Mouse (Mus musculus) right cerebral cortex, postnatal 14 days (tissue): ENCODE results near the gene Gm20388.

Source experiments
- DNase-seq: peaks from one replicate; pipeline ENCODE4 v3.0.0; 2022

Gm20388 gene

DNA sequence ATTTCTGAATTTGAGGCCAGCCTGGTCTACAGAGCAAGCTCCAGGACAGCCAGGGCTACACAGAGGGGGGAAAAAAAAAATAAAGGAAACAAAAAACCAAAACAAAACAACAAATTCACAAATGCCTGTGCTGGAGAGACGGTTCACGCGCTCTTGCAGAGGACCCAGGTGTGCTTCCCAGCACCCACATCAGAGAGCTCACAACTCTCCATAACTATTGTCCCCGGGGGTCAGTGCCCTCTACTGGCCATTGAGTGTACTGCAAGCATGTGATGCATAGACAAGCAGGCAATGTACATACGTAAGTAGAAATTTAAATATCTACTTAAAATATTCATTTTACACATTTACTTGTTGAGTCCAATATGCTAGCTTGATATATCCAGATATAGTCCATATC lies 683.9 kb downstream of the Gm20388 start:
- DNase-seq = no peak

DNA sequence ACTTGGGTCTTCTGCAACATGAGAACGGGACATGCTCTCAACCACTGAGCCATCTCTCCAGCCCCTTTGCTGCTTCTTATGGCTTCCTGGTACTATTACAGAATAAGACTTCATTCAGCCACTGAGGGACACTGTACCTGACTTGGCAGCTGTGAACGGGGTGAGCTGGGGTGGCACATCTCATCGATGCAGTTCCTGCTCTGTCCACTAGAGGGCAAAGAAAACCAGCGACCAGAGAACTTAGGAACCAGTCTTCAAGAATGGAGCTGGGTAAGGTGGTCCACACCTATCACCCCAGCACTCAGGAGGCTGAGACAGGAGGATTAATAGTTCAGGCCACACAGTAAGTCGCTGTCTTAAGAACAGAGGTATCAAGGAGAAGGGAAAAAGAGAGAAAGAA lies 685.3 kb downstream of the Gm20388 start:
- DNase-seq = peak; percentile 52

DNA sequence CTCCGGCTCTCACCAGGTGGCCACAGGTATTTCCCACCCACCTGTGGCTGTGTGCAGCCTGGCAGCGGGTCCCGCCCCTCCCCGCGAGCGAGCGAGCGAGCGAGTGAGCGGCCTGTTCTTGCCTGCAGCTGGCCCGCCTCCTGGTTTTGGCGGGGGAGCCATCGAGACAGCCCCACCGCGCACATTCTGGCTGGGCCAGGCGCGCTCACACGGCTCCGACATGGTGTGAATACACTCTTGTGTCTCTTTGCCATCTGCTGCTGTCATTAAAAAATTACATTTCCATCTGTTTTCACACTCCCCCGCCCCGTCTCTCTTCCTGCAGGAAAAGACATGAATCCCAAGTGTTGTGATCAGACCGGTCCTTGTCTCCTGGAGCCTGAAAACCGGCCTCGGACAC lies 687.9 kb downstream of the Gm20388 start:
- DNase-seq = peak; percentile 80

DNA sequence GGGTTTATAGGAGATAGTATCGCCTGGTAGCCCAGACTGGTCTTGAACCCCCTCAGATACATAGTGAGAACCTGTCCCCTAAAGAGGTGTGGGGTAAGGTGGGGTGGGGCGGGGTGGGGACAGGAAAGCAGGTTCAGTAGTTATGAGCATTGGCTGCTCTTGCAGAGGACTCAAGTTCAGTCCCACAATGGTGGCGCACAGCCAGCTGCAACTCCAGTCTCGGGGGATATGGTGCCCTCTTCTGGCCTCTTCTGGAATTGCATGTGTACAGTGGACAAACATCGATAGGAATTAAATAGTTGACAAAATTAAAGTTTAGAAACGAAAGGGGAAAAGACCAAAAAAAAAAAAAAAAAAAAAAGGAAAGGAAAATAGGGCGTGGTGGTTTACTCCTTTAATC lies 688.9 kb downstream of the Gm20388 start:
- peak; percentile 85 for DNase-seq

DNA sequence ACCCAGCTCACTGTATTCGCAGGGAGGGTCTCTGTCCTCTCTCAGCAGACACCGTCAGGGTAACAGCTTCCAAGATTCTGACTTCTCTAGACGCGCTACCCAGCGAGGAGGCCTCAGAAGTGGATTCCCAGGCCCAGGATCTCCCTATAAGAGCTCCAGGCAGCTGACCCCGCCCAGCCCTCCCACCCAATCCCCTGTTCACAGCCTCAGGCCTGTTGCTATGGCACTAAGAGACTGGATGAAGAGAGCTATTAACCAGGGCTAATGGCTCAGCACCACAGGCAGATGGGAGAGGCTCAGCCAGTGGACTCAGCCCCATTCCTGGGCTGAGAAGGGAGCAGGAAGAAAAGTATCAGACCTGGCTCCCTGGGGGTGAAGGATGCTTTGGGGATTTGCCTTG lies 692.0 kb downstream of the Gm20388 start:
- no peak for DNase-seq

DNA sequence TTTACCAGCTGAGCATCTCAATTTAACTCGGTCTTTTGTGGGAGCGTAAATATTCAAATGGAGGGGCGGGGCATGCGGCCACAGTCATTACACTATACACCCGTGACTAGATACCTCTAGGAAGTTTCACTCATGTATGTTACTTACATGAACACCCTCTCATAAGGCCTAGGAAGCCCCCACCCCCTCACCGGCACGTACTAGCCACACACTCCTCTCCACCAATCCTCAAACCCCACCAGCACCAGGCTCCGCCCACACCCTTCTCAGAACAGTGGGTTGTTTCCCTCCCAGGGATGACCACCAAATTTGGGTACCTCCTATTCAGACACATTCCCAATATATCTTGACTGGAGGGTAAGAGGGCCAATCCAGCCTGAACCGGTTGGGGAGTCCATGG lies 696.8 kb downstream of the Gm20388 start:
- no peak for DNase-seq

DNA sequence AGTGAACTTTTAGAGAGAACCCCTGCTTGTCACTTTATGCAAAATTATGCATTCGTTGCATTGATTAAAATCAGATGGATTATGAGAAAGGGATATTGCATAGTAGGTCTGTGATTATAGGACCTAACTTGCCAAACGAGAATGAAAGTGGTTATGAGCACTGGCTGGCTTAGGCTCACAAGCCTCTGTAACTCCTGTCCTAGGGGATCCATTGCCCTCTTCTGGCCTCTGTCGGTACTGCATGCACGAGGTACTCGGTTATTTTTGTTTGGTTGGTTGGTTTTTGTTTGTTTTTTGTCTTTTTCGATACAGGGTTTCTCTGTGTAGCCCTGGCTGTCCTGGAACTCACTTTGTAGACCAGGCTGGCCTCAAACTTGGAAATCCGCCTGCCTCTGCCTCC lies 697.2 kb downstream of the Gm20388 start:
- peak; percentile 91 for DNase-seq

DNA sequence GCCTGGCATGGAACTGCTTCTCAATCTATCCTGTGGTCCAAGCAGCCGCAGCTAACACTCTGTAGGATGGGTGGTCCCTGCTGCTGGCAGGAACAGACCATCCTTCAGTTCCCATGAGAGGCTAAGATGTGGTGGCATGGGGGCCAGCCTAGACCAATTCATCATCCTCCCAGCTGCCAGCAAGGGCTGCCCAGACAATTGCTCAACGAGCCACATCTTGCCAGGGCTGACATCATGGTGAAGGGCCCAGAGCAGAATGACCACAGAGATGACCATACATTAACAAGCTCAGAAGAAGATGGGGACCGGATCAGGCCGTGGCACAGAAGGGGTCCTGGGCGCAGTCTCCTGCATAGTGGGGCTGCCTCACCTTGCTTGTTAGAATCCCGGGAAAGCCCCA lies 700.2 kb downstream of the Gm20388 start:
- no peak for DNase-seq

DNA sequence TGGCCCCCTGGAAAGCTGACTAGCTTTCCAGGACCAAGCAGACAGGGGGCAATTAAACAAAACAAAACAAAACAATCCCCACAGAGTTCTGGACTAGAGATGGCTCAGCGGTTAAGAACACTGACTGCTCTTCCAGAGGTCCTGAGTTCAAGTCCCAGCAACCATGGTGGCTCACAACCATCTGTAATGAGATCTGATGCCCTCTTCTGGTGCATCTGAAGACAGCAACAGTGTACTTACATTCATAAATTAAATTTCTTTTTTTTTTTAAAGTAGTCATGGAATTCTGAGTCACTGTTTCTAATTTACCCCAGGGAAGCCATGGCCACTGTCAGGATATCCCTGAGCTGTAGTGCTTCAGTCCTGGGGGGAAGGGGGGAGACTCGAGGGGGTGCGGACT lies 703.9 kb downstream of the Gm20388 start:
- DNase-seq = no peak

DNA sequence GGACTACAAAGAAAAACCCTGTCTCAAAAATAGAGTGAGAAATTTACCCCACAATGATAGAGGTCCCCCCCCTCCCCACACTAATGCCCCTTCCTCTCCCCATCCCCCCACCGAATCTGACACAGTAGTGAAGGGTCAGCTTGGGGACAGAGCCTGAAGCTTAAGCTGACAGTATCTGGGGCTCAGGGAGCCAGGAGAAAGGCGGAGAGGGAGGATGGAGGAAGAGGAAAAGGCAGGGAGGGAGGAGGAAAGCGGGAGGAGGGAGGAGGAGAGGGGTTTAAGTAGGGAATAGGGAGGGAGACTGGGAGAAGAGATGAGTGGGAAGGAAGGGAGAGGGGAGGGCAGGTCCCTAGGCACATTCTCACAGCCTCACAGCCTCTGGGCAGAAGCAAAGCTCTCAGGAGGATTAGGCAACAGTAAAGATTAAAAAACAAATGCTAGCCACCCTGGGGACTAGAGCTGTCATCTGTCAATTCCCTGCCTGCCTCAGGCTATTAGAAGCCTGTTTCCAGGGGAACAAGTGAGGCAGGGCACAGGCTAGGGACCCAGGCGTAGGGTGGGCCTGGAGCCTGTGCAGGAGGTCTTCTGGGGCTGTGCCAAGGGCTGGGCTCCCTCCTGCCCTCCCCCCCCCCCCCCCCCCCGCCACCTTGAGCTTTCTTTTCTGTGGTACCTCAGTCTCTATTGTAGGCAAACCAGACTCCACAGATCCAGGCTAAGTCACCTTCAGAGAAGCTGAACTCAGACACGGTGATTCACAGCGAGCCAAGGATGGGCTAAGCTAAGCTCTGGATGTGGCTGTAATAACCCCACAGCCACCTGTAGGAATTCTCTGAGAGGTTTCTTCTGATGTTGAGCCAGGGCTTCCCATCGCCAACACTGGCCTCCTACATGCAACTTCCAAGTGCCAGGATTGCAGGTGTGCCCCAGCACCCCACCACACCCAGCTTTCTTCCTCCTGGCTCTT lies 706.3 kb downstream of the Gm20388 start:
- no peak for DNase-seq

DNA sequence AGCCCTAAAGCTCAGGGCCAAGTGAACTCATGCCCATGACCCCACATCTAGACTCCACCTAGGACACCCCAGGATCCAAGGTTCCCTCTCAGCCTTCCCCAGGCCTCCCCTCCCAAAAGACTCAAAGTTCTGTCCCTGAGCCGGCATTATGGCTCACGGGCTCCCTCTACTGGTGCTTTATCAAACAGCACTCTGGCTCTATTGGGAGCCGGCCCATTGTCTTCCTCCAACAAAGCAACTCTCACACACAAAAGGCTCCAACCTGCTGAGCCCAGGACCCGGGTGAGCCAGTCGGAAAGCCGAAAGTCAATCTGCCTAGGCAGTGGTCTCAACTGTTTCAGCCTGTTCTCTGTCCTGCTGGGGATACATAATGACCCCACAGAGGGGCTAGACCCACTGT lies 707.5 kb downstream of the Gm20388 start:
- peak; percentile 61 for DNase-seq

DNA sequence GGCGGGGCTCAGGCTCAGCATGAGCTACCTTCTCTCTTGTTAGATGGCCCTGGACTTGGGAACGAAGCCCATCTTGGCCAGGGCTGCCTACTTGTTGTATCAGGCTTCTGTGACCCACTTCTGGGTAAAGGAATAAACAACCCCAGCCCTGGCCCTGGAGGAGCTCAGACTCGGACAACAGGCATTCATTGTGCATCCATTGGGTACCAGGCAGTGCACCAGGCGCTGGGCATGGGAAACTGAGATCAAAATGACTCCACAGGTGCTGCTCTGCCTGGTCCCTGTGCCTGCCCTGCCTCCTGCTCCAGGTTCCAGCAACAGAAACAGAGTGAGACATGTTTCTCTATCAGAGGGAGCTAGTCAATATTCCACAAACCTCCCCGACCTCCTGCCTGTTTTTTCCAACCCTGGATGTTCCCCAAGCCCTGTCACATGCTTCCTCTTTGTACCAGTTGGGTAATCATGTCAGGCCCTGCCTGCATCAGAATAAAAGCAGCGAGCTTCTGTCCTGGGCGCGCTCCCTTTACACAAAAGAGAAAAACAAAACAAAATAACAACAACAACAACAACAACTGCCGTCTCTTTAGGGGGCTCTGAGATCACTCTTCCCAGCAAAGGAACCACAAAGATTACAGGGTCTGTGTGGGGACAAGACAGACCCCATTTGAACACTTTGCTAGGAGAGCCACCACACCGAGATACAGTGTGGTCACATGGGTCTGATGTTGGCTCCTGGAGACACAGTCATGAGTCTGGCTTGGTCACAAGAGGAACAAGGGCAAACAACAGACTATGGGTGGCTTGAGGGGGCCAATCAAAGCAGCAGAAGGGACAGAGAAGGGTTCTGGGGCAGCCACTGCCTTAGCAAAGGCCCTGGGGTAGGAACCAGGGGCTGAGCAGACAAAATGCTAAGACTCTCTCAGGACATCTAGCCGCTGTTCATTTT lies 708.9 kb downstream of the Gm20388 start:
- no peak for DNase-seq

DNA sequence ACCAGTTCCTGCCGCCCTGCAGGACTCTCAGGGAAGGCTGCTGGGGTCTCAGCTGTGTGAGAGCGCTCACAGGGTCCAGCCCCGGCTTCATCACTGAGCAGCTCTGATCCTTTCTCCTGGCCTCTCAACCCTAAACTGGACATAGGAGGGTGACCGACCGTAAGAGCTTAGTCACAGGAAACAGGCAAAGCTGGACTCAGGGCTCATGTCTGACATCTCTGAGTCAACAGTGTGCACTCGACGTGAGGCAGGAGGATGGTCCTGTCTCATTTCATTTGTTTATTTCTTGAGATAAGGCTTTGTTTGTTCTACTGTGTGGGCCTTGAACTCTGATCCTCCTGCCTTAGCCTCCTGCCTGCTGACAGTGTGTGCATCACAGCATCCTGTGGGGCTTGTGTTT lies 709.8 kb downstream of the Gm20388 start:
- no peak for DNase-seq

DNA sequence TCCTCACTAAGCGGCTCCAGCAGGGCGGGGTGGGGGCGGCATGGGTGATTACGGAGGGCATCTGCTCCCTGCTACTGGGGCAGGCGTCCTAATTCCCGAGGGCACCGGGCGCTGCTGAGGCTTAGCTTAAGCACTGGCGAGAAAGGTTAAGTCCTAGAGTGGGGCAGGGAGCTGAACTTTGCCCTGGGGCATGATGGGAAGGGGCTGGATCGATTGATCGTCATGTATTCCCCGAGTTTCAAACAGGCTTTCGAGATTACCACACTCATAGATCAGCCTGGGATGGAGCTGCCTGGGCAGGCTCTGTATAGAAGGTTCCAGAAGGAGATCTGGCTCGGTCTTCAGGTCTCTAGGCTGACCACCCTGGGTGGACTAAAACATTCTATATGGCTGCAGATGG lies 711.5 kb downstream of the Gm20388 start:
- no peak for DNase-seq

DNA sequence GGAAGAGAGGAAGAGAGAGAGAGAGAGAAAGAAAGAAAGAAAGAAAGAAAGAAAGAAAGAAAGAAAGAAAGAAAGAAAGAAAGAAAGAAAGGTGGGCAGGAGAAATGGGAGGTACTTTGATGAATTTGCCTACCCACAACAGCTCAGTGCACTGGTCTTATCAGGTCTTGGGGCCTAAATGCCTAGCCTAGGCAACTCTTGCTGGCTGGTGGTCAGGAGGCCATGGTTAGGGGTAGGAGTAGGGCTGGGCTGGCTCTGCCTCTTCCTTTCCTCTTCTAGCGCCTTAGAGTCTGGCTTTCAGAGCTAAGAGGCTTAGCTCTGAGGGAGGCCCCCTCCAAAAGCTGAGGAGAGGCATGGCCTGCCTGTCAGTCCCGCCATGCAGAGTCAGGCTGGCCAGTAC lies 713.0 kb downstream of the Gm20388 start:
- no peak for DNase-seq

DNA sequence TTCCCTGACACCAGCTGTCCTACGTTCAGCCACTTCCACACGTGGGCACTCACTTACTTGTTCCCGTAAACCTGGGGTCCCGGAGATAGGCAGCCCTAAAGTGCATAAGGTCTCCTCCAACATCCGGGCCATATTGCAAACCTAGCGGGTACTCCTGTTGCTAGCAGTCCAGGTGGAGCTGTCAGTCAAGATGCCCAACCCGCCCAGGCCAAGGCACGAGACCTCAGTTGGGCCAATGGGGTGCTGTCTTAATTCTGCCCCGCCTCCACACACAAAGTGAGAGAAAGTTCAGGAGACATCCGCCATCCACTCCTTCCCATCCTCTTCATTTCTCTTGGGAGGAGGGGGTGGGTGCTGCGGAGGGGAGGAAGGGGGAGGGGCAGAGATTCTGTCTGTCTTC lies 715.8 kb downstream of the Gm20388 start:
- DNase-seq = no peak

DNA sequence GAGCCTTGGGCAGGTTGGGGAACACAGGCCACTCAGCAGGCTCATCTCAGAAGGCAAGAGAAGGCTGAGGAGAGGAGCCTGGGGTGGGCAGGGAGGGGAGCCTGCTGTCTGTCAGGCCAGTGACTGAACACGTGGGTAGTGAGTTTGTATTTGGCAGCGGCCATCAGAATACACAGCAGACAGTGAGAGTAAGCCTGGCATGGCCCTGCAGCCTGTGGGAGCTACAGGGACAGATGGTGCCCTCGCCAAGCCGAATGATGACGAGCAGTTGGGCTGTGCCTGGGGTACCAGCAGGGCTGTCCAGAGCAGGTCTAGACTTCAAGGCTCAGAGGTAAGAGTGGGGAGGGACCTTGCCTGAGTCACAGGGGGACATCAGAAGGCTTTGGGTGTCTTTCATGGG lies 716.7 kb downstream of the Gm20388 start:
- DNase-seq = no peak

DNA sequence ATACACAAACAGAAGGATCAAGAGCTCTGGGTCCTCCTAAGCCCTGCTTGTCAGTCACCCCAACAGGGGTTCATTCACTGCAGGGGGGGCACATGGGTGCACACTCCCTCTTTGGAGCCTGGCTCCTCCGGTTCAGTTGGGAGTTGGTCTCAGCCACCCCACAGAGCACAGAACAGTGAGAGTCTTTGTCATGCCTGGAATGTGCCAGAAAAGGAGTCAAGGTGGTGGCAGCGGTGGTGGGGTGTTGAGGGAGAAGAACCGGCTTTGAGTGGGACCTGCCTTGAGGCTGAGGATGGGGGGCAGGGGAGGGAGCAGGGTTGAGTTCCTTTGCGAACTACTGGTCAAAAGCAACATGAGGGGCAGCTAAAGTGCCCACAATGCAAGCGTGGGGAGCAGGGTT lies 719.4 kb downstream of the Gm20388 start:
- no peak for DNase-seq

DNA sequence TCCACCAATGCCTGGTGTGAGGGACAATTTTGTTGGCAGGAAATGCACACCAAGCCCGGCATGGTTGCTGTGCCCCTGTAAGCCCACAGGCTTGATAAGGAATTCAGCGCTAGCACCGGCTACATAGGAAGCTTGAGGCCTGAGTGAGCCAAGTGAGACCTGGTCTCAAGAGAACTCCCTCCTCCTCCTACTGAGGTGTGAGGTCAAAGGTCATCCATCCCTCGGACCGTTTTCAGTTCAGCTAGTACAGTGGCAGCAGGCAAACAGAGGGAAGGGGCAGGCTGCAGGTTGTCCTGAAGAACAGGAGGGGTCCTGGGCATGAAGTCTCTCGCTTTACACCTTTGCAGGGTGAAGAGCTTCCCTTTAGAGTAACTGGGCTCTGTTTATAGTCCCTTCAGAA lies 720.2 kb downstream of the Gm20388 start:
- DNase-seq = no peak

DNA sequence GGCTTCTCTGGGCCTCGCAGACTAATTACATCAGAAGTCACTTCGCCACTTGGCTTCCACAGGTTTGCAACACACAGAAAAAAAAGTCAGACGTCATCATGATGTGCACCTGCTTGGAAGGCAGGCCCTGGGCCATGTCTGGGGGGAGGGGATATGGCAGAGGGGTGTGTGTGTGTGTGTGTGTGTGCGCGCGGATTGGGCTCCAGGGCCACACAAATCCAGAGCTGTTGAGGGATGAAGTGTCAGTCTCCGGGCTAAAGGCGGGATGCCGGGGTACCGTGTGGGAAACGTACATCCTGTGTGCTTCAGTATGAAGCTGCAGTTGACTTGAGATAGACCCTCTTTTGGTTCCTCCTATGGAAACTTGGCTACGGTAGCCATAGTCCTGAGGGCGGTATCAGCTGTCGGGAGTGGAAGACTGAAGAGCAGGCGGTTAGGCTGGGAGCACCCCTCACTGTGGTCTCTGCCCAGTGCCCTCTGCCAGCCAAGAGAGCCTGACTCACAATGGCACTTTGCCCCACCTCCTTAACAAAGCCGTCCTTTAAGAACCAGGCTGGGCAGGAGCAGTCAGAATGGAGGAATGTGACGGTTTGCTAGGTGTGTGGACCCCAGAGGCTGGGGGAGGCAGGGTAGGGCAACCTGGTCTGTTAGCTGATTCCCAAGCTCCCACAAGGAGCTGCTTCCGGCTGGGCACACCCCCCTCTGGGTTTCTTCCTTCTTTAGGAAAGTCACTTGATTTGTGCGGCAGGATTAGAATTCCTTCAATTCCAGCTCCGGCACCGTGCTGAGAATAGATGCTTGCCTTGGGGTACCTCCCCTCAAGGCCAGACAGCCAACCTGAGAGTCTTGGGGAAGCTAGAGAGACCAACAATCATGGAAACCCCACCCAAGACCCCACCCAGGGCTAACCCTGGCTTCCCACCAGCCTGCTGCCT lies 721.1 kb downstream of the Gm20388 start:
- no peak for DNase-seq

DNA sequence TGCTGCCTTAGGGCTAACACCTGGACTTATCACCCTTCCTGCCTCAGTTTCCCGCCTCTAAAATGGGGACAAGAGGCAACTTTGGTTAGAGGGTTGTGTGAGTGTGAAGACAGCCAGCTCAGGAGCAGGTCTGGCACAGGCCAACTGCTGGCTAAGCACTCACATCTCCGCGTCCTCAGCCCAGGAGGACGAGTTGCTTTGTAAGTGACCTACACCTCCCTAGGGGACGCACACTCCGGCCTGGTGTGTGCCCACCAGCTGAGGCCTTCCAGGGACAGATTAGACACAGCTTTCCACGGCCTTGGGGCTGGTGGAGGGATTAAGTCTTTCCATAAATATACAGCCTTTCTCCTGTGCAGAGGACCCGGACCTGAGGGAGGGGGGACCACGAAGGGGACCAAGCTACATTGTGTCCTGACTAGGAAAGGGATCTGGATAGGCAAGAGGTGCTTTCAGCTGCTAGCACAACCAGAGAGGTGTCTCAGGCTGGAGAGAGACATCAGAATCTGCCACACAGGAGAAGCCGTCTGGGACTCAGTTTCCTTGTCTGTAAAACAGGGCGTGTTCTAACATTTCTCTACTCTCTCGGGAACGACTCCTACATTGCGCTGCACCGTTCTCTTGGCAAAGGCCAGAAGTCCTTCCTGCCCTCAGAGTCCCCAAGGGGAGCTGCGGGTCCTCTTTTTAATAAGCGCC lies 722.5 kb downstream of the Gm20388 start:
- no peak for DNase-seq

DNA sequence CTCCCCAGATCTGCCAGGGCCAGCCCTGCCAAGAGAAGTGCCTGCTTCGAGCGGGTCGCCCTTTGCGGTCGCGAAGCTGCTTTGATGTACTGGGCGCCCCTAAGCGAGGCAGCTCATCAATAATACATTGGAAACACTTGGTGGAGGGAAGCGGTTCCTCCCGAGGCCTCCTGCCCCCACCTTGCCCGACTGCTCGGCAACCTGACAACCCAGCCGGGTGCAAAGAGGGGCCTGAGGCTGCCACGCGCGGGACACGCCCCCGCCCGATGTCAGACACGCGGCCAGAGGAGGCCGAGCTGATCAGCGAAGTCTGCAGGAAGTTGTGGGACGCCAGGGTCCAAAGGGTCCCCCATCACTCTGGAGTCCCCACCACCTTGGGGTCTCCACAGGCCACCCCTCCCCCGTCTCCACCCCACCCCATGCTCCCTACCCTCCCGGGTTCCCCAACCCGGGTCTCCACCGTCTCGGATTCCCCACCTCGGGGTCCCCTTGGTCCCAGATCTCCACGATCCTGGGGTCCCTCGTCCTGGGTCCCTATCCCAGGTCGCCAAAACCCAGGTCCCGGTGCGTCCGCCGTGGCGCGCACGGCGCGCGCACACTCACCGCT lies 723.1 kb downstream of the Gm20388 start:
- no peak for DNase-seq
